Mouse (Mus musculus): ENCODE results near the gene Tbc1d2.
"Not testable (repeated sequence)": the region's sequence is repeated elsewhere in the genome, so short reads cannot be mapped to it uniquely, and the experiment has no call there.

Tbc1d2 gene

GRCm38 (mm10) chr4:46600473-46601257 lies 49.3 kb downstream of the Tbc1d2 start:
- peak; percentile 40 for DNase-seq

DNA sequence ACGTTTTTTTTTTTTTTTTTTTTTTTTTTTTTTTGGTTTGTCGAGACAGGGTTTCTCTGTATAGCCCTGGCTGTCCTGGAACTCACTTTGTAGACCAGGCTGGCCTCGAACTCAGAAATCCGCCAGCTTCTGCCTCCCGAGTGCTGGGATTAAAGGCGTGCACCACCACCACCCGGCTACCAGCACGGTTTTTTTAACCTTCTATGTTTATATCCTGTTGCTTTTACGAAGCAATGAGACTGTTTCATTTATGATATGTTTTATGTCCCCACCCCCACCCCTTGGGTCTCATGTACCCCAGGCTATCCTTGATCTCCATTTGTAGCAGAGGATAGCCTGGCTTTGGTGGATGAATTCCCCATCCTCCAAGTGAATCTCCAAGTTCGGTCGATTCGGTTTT lies 50.4 kb downstream of the Tbc1d2 start:
- not testable (repeated sequence) for DNase-seq

DNA sequence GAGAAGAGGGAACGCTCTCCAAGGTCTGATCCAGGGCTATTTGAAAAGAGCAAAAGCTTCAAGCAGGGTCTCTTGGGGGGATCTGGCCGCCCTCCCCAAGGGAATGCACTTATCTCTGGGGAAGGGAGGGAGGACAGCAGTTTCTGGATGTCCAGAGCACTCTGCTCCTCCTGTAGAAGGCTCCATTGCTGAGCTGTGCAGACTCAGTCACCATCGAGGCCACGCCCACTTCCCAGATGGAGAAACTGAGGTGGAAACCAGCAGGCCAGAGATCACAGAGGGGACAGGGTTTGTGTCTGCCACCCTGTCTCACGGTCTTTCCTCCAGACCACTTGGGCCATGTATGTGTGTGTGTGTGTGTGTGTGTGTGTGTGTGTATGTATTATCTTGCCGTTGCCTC lies 51.0 kb downstream of the Tbc1d2 start:
- DNase-seq, result peak; percentile 40

- peak; percentile 17 for DNase-seq
Observed at GRCm38 (mm10) chr4:46598111-46598510, 51.9 kb downstream of the Tbc1d2 start.

GRCm38 (mm10) chr4:46597286-46597961 lies 52.6 kb downstream of the Tbc1d2 start:
- peak; percentile 52 for DNase-seq

- DNase-seq, result peak; percentile 77
Observed at GRCm38 (mm10) chr4:46596398-46596797, 53.6 kb downstream of the Tbc1d2 start.

- no peak for DNase-seq
Observed at GRCm38 (mm10) chr4:46594131-46594530, 55.9 kb downstream of the Tbc1d2 start.

- peak; percentile 20 for DNase-seq
Observed at GRCm38 (mm10) chr4:46593472-46593871, 56.5 kb downstream of the Tbc1d2 start.

GRCm38 (mm10) chr4:46591833-46592520 lies 58.0 kb downstream of the Tbc1d2 start:
- peak; percentile 47 for DNase-seq

DNA sequence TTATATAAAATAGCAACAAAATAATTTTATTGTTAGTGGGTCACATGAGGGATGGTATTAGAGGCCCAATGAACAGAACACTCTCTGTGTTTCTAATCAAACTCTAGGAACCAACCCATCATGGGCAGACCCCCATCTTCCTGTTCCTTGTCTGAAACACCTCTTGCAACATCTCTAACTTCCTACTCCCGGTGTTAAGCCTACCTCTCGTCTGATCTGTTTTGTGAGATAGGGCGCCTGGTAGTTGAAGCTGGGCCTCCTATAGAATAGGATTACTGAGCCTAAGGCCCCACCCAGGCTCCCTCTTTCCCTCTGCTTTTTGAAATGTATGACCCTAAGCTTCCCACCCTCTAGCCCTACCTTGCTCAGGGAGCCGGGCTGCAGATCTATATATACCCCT lies 59.2 kb downstream of the Tbc1d2 start:
- DNase-seq, result no peak

DNA sequence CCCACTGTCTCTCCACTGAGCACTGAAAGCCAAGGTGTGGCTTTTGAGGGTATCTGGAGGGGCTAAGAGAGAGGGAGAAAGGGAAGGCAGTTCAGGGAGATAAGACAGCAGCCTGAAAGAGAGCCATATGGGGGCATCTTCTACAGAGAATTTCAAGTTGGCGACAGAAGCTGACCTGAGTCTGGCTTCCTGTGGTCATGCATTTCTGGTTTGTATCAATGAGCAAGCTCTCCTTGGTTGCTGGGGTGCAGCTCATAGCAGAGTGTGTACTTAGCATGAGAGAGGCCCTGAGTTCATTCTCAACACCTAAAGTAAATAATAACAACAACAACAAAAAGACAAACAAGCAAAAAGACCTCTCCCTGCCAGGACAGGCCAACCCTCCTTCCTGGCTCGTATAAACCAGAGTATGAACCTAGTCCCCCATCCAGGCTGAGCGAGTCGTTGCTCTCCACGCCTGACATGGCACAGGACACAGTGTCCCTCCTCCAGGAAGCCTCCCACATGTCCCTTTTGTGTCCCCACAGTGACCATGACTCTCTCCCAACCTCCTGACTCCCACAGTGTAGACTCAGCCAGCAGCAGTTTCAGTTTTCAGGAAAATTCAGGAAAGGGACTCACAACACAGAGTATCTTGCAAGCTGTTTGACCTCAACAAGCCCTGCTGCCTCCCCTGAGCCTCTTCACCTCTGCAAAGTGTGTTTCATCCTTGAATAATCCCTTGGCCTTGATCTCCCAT lies 59.9 kb downstream of the Tbc1d2 start:
- no peak for DNase-seq

DNA sequence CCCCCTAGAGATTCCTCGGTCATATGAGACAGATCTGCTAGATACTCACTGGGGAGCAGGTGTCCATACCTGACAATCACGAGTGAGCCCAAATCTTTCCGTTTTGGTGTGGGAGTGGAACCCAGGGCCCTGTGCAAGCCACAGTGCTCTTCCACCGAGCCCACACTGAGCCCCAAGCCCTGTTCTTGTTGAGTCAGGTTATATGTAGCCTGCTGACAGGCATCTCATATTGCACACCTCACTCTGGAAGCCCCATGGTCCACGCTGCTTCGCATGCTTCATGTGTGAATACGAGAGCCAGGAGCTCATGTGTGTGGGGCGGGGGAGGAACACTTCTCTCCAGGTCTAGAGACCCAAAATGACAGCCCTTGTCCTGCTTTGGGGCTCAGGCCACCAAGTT lies 60.9 kb downstream of the Tbc1d2 start:
- no peak for DNase-seq

DNA sequence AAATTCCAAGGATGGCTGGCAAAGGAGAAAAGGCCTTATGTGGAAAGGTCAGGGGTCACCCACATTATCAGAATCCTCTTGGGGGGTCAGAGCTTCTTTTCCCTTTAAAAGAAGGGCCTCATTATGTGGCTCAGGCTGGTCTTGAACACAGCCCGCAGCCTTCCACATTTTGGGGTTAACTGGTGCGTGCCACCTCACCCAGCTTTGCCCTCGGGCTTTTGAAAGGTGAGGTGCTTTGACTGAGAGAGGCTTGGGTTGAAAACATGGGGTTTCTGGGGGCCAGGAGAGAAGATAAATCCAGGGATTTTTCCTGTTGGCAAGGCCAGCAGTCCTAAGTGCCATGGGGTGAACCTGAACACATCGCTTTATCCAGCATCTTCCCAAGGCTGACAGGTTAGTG lies 63.5 kb downstream of the Tbc1d2 start:
- no peak for DNase-seq

DNA sequence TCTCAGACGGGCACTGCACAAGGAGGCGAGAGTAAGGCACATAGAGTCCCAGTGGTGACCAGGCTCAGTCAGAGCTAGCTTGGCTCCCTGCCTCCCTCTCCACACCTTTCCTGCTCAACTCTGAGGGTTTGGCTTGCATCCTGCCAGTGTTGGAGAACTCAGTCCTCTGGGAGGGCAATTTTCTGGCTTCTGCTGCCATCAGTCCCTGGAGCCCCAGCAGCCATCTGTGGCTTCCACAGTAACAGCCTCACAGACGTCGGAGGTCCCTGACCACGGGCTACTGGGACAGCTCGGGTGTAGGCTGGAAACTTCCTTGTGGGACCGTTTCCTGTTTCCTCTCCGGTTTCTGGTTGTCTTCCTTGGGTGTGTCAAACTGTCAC lies 64.2 kb downstream of the Tbc1d2 start:
- no peak for DNase-seq

- no peak for DNase-seq
Observed at GRCm38 (mm10) chr4:46585041-46585810, 64.8 kb downstream of the Tbc1d2 start.

- DNase-seq, result not testable (repeated sequence)
Observed at GRCm38 (mm10) chr4:46584536-46584935, 65.5 kb downstream of the Tbc1d2 start.

- not testable (repeated sequence) for DNase-seq
Observed at GRCm38 (mm10) chr4:46584084-46584483, 65.9 kb downstream of the Tbc1d2 start.

DNA sequence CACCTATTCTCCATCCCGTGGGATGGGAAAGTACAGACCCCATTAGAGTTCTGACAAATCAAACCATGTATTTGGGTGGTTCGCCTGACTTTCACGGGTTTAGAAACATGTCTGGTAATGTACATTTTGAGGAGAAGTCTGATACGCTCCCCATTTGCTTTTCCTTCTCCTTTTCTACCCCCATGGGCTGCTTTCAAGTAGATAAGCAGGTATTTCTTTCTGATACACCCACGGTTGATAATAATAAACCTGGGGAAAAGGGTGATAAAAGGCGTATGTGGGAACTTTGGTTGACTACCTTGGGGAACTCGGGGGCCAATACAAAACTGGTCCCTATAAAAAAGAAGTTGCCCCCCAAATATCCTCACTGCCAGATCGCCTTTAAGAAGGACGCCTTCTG lies 68.0 kb downstream of the Tbc1d2 start:
- not testable (repeated sequence) for DNase-seq

- DNase-seq, result not testable (repeated sequence)
Observed at GRCm38 (mm10) chr4:46581577-46581976, 68.4 kb downstream of the Tbc1d2 start.

DNA sequence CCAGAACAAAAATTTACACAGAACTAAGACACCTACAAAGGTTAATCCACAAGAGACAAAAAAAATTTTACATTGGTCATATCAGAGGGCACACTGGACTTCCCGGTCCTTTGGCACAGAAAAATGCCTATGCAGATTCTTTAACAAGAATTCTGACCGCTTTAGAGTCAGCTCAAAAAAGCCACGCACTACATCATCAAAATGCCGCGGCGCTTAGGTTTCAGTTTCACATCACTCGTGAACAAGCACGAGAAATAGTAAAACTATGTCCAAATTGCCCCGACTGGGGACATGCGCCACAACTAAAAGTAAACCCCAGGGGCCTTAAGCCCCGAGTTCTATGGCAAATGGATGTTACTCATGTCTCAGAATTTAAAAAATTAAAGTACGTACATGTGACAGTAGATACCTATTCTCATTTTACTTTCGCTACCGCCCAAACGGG lies 69.2 kb downstream of the Tbc1d2 start:
- DNase-seq, result not testable (repeated sequence)

DNA sequence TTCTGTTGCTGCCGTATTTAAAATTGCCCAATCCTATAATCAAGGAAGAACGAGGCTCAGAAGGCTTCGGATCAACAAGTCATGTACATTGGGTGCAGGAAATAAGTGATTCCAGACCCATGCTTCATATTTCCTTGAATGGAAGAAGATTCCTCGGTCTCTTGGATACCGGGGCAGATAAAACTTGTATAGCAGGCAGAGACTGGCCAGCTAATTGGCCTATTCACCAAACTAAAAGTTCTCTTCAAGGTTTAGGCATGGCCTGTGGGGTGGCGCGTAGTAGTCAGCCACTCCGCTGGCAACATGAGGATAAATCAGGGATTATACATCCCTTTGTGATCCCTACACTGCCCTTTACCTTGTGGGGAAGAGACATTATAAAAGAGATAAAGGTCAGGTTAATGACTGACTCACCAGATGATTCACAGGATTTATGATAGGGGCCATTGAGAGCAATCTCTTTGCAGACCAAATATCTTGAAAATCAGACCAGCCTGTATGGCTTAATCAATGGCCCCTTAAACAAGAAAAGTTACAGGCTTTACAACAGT lies 71.1 kb downstream of the Tbc1d2 start:
- DNase-seq, result not testable (repeated sequence)

- DNase-seq, result no peak
Observed at GRCm38 (mm10) chr4:46578228-46578627, 71.8 kb downstream of the Tbc1d2 start.
